Comparison of ENCODE assay signal across 8 mouse cellular contexts in the genomic region with DNA sequence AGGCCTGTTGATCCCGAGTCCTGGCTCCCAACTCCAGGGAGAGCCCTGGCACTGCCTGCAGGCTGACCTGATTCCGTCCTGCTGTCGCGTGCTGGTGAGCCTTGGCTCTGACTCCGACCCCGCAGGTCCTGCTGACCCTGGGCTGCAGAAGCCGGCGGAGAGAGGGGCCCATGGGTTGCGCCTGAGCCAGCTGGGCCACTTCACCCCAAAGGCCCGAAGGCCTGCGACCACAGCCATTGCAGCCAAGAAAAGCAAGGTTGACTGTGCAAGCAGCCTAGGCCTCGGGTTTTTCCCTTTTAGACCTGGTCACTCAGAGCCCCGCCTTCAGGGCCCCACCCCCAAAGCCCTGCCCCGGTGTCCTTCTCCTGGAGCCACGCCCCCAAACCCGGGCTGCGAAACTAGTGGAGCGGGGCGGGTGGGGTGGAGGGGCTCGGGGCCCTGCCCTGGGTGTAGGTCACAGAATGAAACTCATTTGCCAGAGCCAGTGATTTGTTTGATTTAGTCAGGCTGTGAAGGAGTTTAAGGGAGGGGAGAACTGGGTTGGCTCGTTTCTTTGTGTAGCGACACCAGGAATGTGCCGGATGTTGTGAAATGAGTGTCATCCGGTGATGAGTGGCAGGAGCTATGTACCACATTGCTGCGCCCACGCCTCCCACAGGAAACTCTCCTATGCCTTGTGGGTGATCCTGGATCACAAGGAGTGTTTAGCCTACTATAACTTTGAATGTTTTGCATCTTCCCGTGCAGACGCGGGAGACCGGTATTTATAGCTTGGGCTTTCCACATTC. TPM values are rescaled to one million over a fixed set of nuclear protein-coding genes. Genes with fewer than 3 reads are reported as not detected.
DNase-seq lines count a peak whose midpoint lies in the region; ATAC-seq and TF ChIP-seq lines count a peak whose summit lies in the region.

Gene Echdc3 (minus strand): TSS at position 310 of the 788 bp plus-strand sequence.

- H3K36me3 ChIP-seq in erythroblast, embryonic 14.5 days (ENCODE audit: control insufficient read depth) = no peaks in the 10 kb centered on the region
- H3K36me3 ChIP-seq in heart, embryonic 11.5 days (ENCODE audit: control insufficient read depth, insufficient read depth, low read length) = no peaks in the 10 kb centered on the region
- no peaks in the 10 kb centered on the region for H3K36me3 ChIP-seq in kidney, embryonic 15.5 days
- no peaks in the 10 kb centered on the region for H3K36me3 ChIP-seq in liver, embryonic 12.5 days
- H3K36me3 ChIP-seq in splenic B cell, adult 2 months (ENCODE audit: control insufficient read depth, insufficient read depth, low read length, poor library complexity, severe bottlenecking) = no peaks in the 10 kb centered on the region

- peak within 1 kb of the TSS; percentile 56 for H3K4me2 ChIP-seq in heart, embryonic 11.5 days
- peak within 1 kb of the TSS; percentile 77 for H3K4me2 ChIP-seq in kidney, embryonic 15.5 days
- H3K4me2 ChIP-seq in liver, embryonic 12.5 days = peak within 1 kb of the TSS; percentile 78

- no peak for TF ChIP-seq CTCF in brain, embryonic 14.5 days (IDR thresholded peaks at IDR 0.05; ENCODE audit: borderline replicate concordance, extremely low read depth, insufficient read depth, insufficient read length)

- H3K9ac ChIP-seq in heart, embryonic 11.5 days (ENCODE audit: low read depth, low read length) = peak within 1 kb of the TSS; percentile 72
- peak within 1 kb of the TSS; percentile 57 for H3K9ac ChIP-seq in kidney, embryonic 15.5 days
- peak within 1 kb of the TSS; percentile 59 for H3K9ac ChIP-seq in liver, embryonic 12.5 days

- peak within 1 kb of the TSS; percentile 88 for H3K27ac ChIP-seq in heart, embryonic 11.5 days (ENCODE audit: low read depth, low read length)
- peak within 1 kb of the TSS; percentile 93 for H3K27ac ChIP-seq in kidney, embryonic 15.5 days
- peak within 1 kb of the TSS; percentile 75 for H3K27ac ChIP-seq in liver, embryonic 12.5 days

- peaks cover 9% of the 10 kb centered on the region for H3K4me1 ChIP-seq in erythroblast, embryonic 14.5 days (ENCODE audit: control insufficient read depth)
- peaks cover 19% of the 10 kb centered on the region for H3K4me1 ChIP-seq in heart, embryonic 11.5 days (ENCODE audit: control insufficient read depth, insufficient read depth, low read length)
- peaks cover 31% of the 10 kb centered on the region for H3K4me1 ChIP-seq in kidney, embryonic 15.5 days
- H3K4me1 ChIP-seq in liver, embryonic 12.5 days = peaks cover 15% of the 10 kb centered on the region

- H3K9me3 ChIP-seq in erythroblast, embryonic 14.5 days (ENCODE audit: control insufficient read depth, low read length) = no peaks in the 10 kb centered on the region
- no peaks in the 10 kb centered on the region for H3K9me3 ChIP-seq in heart, embryonic 11.5 days (replicated peaks; ENCODE audit: control insufficient read depth, low read length)
- H3K9me3 ChIP-seq in kidney, embryonic 15.5 days (replicated peaks) = no peaks in the 10 kb centered on the region
- H3K9me3 ChIP-seq in liver, embryonic 12.5 days (replicated peaks) = no peaks in the 10 kb centered on the region

- peaks cover 21% of the 10 kb centered on the region for H3K27me3 ChIP-seq in erythroblast, embryonic 14.5 days (ENCODE audit: control insufficient read depth)
- H3K27me3 ChIP-seq in heart, embryonic 11.5 days (ENCODE audit: control insufficient read depth, insufficient read depth, low read length) = no peaks in the 10 kb centered on the region
- no peaks in the 10 kb centered on the region for H3K27me3 ChIP-seq in kidney, embryonic 15.5 days
- H3K27me3 ChIP-seq in liver, embryonic 12.5 days (replicated peaks) = peaks cover 38% of the 10 kb centered on the region
- H3K27me3 ChIP-seq in splenic B cell, adult 2 months (ENCODE audit: control insufficient read depth, insufficient read depth, low read length, poor library complexity, severe bottlenecking) = no peaks in the 10 kb centered on the region

- 3% methylated on average over 30 of the region's 30 CpGs for WGBS in heart, embryonic 11.5 days (ENCODE audit: insufficient replicate concordance)
- 2% methylated on average over 30 of the region's 30 CpGs for WGBS in kidney, embryonic 15.5 days
- WGBS in liver, embryonic 12.5 days (ENCODE audit: insufficient replicate concordance) = 5% methylated on average over 30 of the region's 30 CpGs

- peak; percentile 94 for ATAC-seq in heart, embryonic 11.5 days (replicated peaks; ENCODE audit: insufficient number of reproducible peaks, low FRiP score, low TSS enrichment)
- ATAC-seq in kidney, embryonic 15.5 days (replicated peaks; ENCODE audit: low FRiP score) = peak; percentile 95
- peak; percentile 84 for ATAC-seq in liver, embryonic 12.5 days

- TF ChIP-seq POLR2A in brain, embryonic 14.5 days (IDR thresholded peaks at IDR 0.05; ENCODE audit: borderline replicate concordance, extremely low read depth, insufficient read depth, insufficient read length, poor library complexity, severe bottlenecking) = no peak

- DNase-seq in B cell, adult 2 months = peak; percentile 59 to 60
- peak; percentile 80 for DNase-seq in brain, embryonic 14.5 days (ENCODE audit: low read depth)
- peak; percentile 66 for DNase-seq in naive thymus-derived CD4-positive, alpha-beta T cell, adult 2 months (ENCODE audit: low read depth)
- DNase-seq in splenic B cell, adult 2 months (ENCODE audit: low read depth, low spot score) = peak; percentile 64

- H3K4me3 ChIP-seq in erythroblast, embryonic 14.5 days (replicated peaks) = peak within 1 kb of the TSS; percentile 48
- peak within 1 kb of the TSS; percentile 47 for H3K4me3 ChIP-seq in heart, embryonic 11.5 days (ENCODE audit: low read depth, low read length)
- peak within 1 kb of the TSS; percentile 47 for H3K4me3 ChIP-seq in kidney, embryonic 15.5 days (replicated peaks)
- H3K4me3 ChIP-seq in liver, embryonic 12.5 days = peak within 1 kb of the TSS; percentile 55

RNA-seq across cellular contexts. Expression of gene Echdc3, which starts in this region (rescaled TPM):
- polyA plus RNA-seq in brain, embryonic 14.5 days (2012; rRNA removed) = 1.0 and 1.2 TPM in 2 replicates
- polyA plus RNA-seq in erythroblast, embryonic 14.5 days (2012) = 0.06 TPM in 1 of 2 replicates, not detected in the other
- polyA plus RNA-seq in heart, embryonic 11.5 days (2014; fragmentation: Nextera tagmentation; extraction: Ambion mirVana) = 6.7 and 8.8 TPM in 2 replicates
- 8.7 and 9.5 TPM in 2 replicates for polyA plus RNA-seq in kidney, embryonic 15.5 days (2015; fragmentation: Nextera tagmentation; extraction: Ambion mirVana)
- 4.7 and 4.8 TPM in 2 replicates for polyA plus RNA-seq in liver, embryonic 12.5 days (2016; fragmentation: Nextera tagmentation; extraction: Ambion mirVana)

Comparison
In these comparisons a context has a peak if more than half of its experiments do, and no peak if none do; other contexts are left out.
1. Peak in every context shown above with its lines: DNase-seq, ATAC-seq, H3K4me3 ChIP-seq and H3K27ac ChIP-seq.